Mouse (Mus musculus): ENCODE data around the gene Slc25a45. TPM values are rescaled to one million over a fixed set of nuclear protein-coding genes. Genes with fewer than 3 reads are reported as not detected.

Slc25a45 gene
- total RNA-seq, 2 experiments from 2014 or later: 2.5 to 2.7 TPM

GRCm38 (mm10) chr19:5848032-5848825 is 29.4 kb upstream of the Slc25a45 start:
- TF ChIP-seq CTCF (IDR thresholded peaks at IDR 0.05): no peak
- intact Hi-C loops (cut with DNase I): no loop called here
- DNase-seq (ENCODE audit: extremely low spot score in 1 of 2, low spot score in 2 of 2): peak; percentile 49 to 53
- H3K27ac ChIP-seq: peak overlapping the region; percentile 99
- peak overlapping the region; percentile 27 for H3K4me3 ChIP-seq

- Histone ChIP-seq H3K4me3 (peak overlapping the region; percentile 27), H3K27ac (peak overlapping the region; percentile 99)
- no peak for TF ChIP-seq CTCF (IDR thresholded peaks at IDR 0.05)
- intact Hi-C loops (cut with DNase I): no loop called here
- DNase-seq (ENCODE audit: extremely low spot score in 1 of 2, low spot score in 2 of 2): no peak
Observed at GRCm38 (mm10) chr19:5848826-5849672, 28.6 kb upstream of the Slc25a45 start.

GRCm38 (mm10) chr19:5849843-5850527 is 27.6 kb upstream of the Slc25a45 start:
- peak; percentile 91 to 95 for DNase-seq (ENCODE audit: extremely low spot score in 1 of 2, low spot score in 2 of 2)
- Histone ChIP-seq H3K4me3 (0 out of 2 replicates have a peak overlapping the region, but pooled peaks have one; percentile 18), H3K27ac (peak overlapping the region; percentile 99)
- intact Hi-C loops (cut with DNase I): loop anchor here (1.0 to 2.0 kb wide), 3 partner anchors 25 to 63 kb away; partner anchors contain the start of gene Frmd8
- TF ChIP-seq CTCF (IDR thresholded peaks at IDR 0.05): peak; percentile 95

- Histone ChIP-seq H3K27ac (peak overlapping the region; percentile 99), H3K4me3 (no peak overlapping the region)
- DNase-seq (ENCODE audit: extremely low spot score in 1 of 2, low spot score in 2 of 2): no peak
- intact Hi-C loops (cut with DNase I): loop anchor here (1.0 to 2.0 kb wide), 3 partner anchors 24 to 64 kb away; partner anchors contain the start of gene Frmd8
- no peak for TF ChIP-seq CTCF (IDR thresholded peaks at IDR 0.05)
Observed at GRCm38 (mm10) chr19:5850860-5851259, 26.7 kb upstream of the Slc25a45 start.

GRCm38 (mm10) chr19:5851481-5851971 is 26.1 kb upstream of the Slc25a45 start:
- Histone ChIP-seq H3K27ac (peak overlapping the region; percentile 24; the same call in 1 of the 2 replicates), H3K4me3 (no peak overlapping the region)
- TF ChIP-seq CTCF (IDR thresholded peaks at IDR 0.05): no peak
- no peak for DNase-seq (ENCODE audit: extremely low spot score in 1 of 2, low spot score in 2 of 2)
- intact Hi-C loops (cut with DNase I): loop anchor here (2.0 kb wide), 1 partner anchor 23 kb away; the partner anchor contains the start of gene Frmd8

- no peak for DNase-seq (ENCODE audit: extremely low spot score in 1 of 2, low spot score in 2 of 2)
- TF ChIP-seq CTCF (IDR thresholded peaks at IDR 0.05): no peak
- Histone ChIP-seq H3K27ac (peak overlapping the region; percentile 24; the same call in 1 of the 2 replicates), H3K4me3 (no peak overlapping the region)
- intact Hi-C loops (cut with DNase I): no loop called here
Observed at GRCm38 (mm10) chr19:5852035-5852722, 25.4 kb upstream of the Slc25a45 start.

GRCm38 (mm10) chr19:5856604-5857003 is 21.0 kb upstream of the Slc25a45 start:
- no peak overlapping the region for H3K4me3 ChIP-seq
- no peak; the same call in 1 of the 2 replicates for TF ChIP-seq CTCF (IDR thresholded peaks at IDR 0.05)
- peak in 1 of 2 experiments; percentile 8 for DNase-seq (ENCODE audit: extremely low spot score in 1 of 2, low spot score in 2 of 2)
- H3K27ac ChIP-seq: peak overlapping the region; percentile 20; the same call in 1 of the 2 replicates
- intact Hi-C loops (cut with DNase I): loop anchor here (5.0 kb wide), 1 partner anchor 129 kb away; the partner anchor contains the start of genes Ehbp1l1 and Fam89b

GRCm38 (mm10) chr19:5862335-5863085 is 15.1 kb upstream of the Slc25a45 start:
- peak; percentile 12; the same call in 1 of the 2 replicates for TF ChIP-seq CTCF (IDR thresholded peaks at IDR 0.05)
- DNase-seq (ENCODE audit: extremely low spot score in 1 of 2, low spot score in 2 of 2): no peak
- Histone ChIP-seq H3K27ac (no peak overlapping the region), H3K4me3 (no peak overlapping the region)
- intact Hi-C loops (cut with DNase I): no loop called here

GRCm38 (mm10) chr19:5863776-5864175 is 13.8 kb upstream of the Slc25a45 start:
- Histone ChIP-seq H3K4me3 (no peak overlapping the region), H3K27ac (no peak overlapping the region)
- no peak for TF ChIP-seq CTCF (IDR thresholded peaks at IDR 0.05)
- intact Hi-C loops (cut with DNase I): no loop called here
- DNase-seq (ENCODE audit: extremely low spot score in 1 of 2, low spot score in 2 of 2): no peak

All from left cerebral cortex, adult 2 months (tissue).